Mouse (Mus musculus) ES-E14 (cell line): ENCODE results near the gene Hspb3. TPM values are rescaled to one million over a fixed set of nuclear protein-coding genes. Genes with fewer than 3 reads are reported as not detected.

Source experiments
- DNase-seq: peaks from one replicate; pipeline ENCODE4 v3.0.0-alpha.2; 2013; ENCODE audit warnings: low read depth, low spot score
- H3K27ac ChIP-seq: 2 replicates; pipeline ENCODE4 v1.5.1; 2012; ENCODE audit warnings: low read depth, mild to moderate bottlenecking, low read length, moderate library complexity, mixed read lengths; ENCODE audit not compliant: poor library complexity, insufficient read depth, severe bottlenecking
- H3K36me3 ChIP-seq: 2 replicates; pipeline ENCODE4 v1.6.1; 2012; ENCODE audit warnings: mild to moderate bottlenecking, low read length, moderate library complexity, mixed read lengths; ENCODE audit not compliant: control insufficient read depth, poor library complexity, insufficient read depth, severe bottlenecking
- H3K4me1 ChIP-seq, 2 experiments: fragments of 150-350 bp in 1 of 2; sonication (generic) in 1 of 2; 2 replicates each; pipeline ENCODE4 v1.6.1; 2012; ENCODE audit warnings: low read length in 2 of 2, mild to moderate bottlenecking in 1 of 2, mixed read lengths in 1 of 2; ENCODE audit not compliant: control insufficient read depth in 2 of 2, insufficient read depth in 2 of 2, poor library complexity in 1 of 2
- H3K4me3 ChIP-seq, 2 experiments: fragments of 150-350 bp in 1 of 2; sonication (generic) in 1 of 2; 2 replicates each; pipeline ENCODE4 v1.5.1; 2012; ENCODE audit warnings: low read length in 2 of 2, low read depth in 1 of 2, mild to moderate bottlenecking in 1 of 2, mixed read lengths in 1 of 2; ENCODE audit not compliant: insufficient read depth in 1 of 2, poor library complexity in 1 of 2, severe bottlenecking in 1 of 2
- H3K9ac ChIP-seq: 2 replicates; pipeline ENCODE4 v1.6.1; 2012; ENCODE audit warnings: low read depth, mild to moderate bottlenecking, low read length, mixed read lengths; ENCODE audit not compliant: poor library complexity, insufficient read depth, severe bottlenecking
- H3K9me3 ChIP-seq: fragments of 150-350 bp; sonication (generic); 2 replicates; pipeline ENCODE4 v1.6.1; 2012; ENCODE audit warnings: low read depth, mild to moderate bottlenecking, low read length; ENCODE audit not compliant: control insufficient read depth, insufficient read depth
- CHD2 ChIP-seq: IDR thresholded peaks from 2 replicates; pipeline ENCODE4 v1.6.1; 2014; ENCODE audit warnings: mild to moderate bottlenecking, low read depth, low read length, inconsistent platforms
- HCFC1 ChIP-seq: IDR thresholded peaks from 2 replicates; pipeline ENCODE4 v1.6.1; 2012; ENCODE audit warnings: low read length, inconsistent platforms, borderline replicate concordance; ENCODE audit not compliant: insufficient read depth
- MAFK ChIP-seq: IDR thresholded peaks from 2 replicates; pipeline ENCODE4 v1.6.1; 2014; ENCODE audit warnings: mild to moderate bottlenecking, low read depth, low read length, inconsistent platforms; ENCODE audit not compliant: insufficient read depth
- ZC3H11A ChIP-seq: IDR thresholded peaks from 2 replicates; pipeline ENCODE4 v1.6.1; 2012; ENCODE audit warnings: low read depth, mild to moderate bottlenecking, inconsistent platforms, low read length, borderline replicate concordance
- ZNF384 ChIP-seq: IDR thresholded peaks from 2 replicates; pipeline ENCODE4 v1.6.1; 2012; ENCODE audit warnings: low read depth, low read length, inconsistent platforms
- in situ Hi-C, 2 experiments: fragments of 600-800 bp; cut with MboI; formaldehyde crosslinking; loops; one replicate each; pipeline ENCODE4 v1.15.1; 2025; ENCODE audit warnings: low sequenced_read_pairs in 2 of 2, inconsistent platforms in 1 of 2; ENCODE audit not compliant: unreplicated experiment in 2 of 2
- total RNA-seq: library from RNA; depleted of rRNA; stranded (reverse); fragments of 300-350 nt; gene quantifications from 2 replicates; pipeline ENCODE4 v1.2.3, GENCODE M21; 2012

The Hspb3 gene
- total RNA-seq, 1 experiment: not detected

DNA sequence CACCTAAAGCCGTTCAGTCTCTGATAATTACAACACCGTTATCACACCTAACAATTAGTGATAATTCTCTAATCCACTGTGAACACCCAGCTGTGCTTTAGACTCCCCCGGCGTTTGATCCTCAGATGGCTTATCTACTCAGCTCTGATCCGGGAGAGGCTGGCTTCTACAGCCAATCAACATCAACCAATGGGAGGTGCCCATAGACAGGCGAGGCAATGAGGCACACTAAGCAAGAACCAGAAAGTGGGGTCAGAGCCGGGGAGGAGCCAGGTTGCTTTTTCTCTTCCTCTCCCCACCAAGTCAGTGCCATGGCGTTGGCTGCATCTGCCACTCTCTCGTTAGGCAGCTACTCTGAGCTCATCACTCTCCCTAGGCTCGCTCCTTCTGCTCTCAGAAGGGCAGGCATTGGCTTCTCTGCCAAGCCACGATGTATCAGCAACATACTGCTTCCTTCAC, 36.0 kb upstream of the Hspb3 start:
- TF ChIP-seq MAFK (no peak), CHD2 (no peak), HCFC1 (no peak), ZNF384 (no peak), ZC3H11A (no peak)
- Histone ChIP-seq H3K36me3 (no peaks in the 10 kb centered on the region), H3K4me1 (peaks cover 0 to 3% of the 10 kb centered on the region in 2 experiments; a peak in 1 of 4 replicates), H3K9ac (peak overlapping the region; percentile 38; the same call in 1 of the 2 replicates), H3K4me3 (no peak overlapping the region), H3K27ac (no peak overlapping the region), H3K9me3 (no peaks in the 10 kb centered on the region; the same call in 1 of the 2 replicates)
- DNase-seq: no peak
- in situ Hi-C loops: loop anchor here in 1 of 2 experiments (10.0 kb wide), 1 partner anchor 165 kb away; no protein-coding TSS in a partner anchor

GRCm38 (mm10) chr13:113696838-113697321, 33.4 kb upstream of the Hspb3 start:
- Histone ChIP-seq H3K4me1 (peaks cover 0 to 3% of the 10 kb centered on the region in 2 experiments; a peak in 1 of 4 replicates), H3K9me3 (no peaks in the 10 kb centered on the region), H3K36me3 (no peaks in the 10 kb centered on the region), H3K4me3 (no peak overlapping the region), H3K27ac (no peak overlapping the region), H3K9ac (no peak overlapping the region)
- TF ChIP-seq HCFC1 (no peak), MAFK (no peak), ZC3H11A (no peak), CHD2 (no peak), ZNF384 (no peak)
- DNase-seq: no peak
- in situ Hi-C loops: loop anchor here in 1 of 2 experiments (10.0 kb wide), 1 partner anchor 168 kb away; no protein-coding TSS in a partner anchor

DNA sequence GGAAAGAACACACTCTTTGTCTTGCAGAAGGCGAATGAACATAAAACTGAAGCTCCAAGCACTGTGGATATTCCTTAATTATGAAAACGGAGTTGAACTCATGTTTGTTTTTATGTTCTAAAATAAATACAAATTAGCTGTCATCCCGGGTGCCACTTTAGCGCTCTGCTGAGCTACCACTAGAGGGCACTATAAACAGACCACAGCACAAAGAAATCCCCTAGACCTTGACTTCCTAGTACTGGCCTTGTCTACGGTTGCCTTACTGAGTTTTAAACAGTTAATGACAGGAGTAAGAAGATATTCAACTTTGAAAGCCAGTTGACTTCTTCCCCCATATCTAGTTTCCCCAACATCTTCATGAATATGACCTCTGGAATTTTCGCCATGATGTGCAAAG, 29.9 kb upstream of the Hspb3 start:
- no peak overlapping the region for H3K9ac ChIP-seq
- H3K27ac ChIP-seq: no peak overlapping the region
- in situ Hi-C loops: loop anchor here in 1 of 2 experiments (10.0 kb wide), 1 partner anchor 171 kb away; no protein-coding TSS in a partner anchor
- no peaks in the 10 kb centered on the region for H3K36me3 ChIP-seq
- peak; percentile 51 for DNase-seq
- no peaks in the 10 kb centered on the region for H3K9me3 ChIP-seq
- TF ChIP-seq ZNF384 (no peak), ZC3H11A (peak; percentile 77)
- no peak overlapping the region for H3K4me3 ChIP-seq
- H3K4me1 ChIP-seq: peaks cover 0 to 2% of the 10 kb centered on the region in 2 experiments; a peak in 1 of 4 replicates

GRCm38 (mm10) chr13:113691644-113692043, 28.2 kb upstream of the Hspb3 start:
- no peak overlapping the region for H3K4me3 ChIP-seq
- H3K9me3 ChIP-seq: no peaks in the 10 kb centered on the region
- in situ Hi-C loops: loop anchor here in 1 of 2 experiments (10.0 kb wide), 1 partner anchor 173 kb away; no protein-coding TSS in a partner anchor
- peaks cover 0 to 2% of the 10 kb centered on the region in 2 experiments; a peak in 1 of 4 replicates for H3K4me1 ChIP-seq
- no peak for DNase-seq
- no peaks in the 10 kb centered on the region for H3K36me3 ChIP-seq
- no peak overlapping the region for H3K9ac ChIP-seq
- no peak overlapping the region for H3K27ac ChIP-seq
- TF ChIP-seq CHD2: no peak
- no peak for TF ChIP-seq ZC3H11A
- TF ChIP-seq MAFK: no peak
- TF ChIP-seq ZNF384: no peak
- no peak for TF ChIP-seq HCFC1
